Mouse (Mus musculus) right cerebral cortex, adult 2 months (tissue): ENCODE results near the gene Gsn.

ENCODE experiments used
- DNase-seq, 2 experiments: peaks; one replicate each; pipeline ENCODE4 v3.0.0; 2021 to 2022; ENCODE audit warnings: low spot score in 2 of 2

The Gsn gene

GRCm38 (mm10) chr2:35253751-35254150 lies 2.4 kb upstream of the Gsn start:
- DNase-seq = no peak

GRCm38 (mm10) chr2:35255004-35255403 lies 1.2 kb upstream of the Gsn start:
- DNase-seq = no peak

GRCm38 (mm10) chr2:35255462-35255861 lies 718 bp upstream of the Gsn start:
- DNase-seq = no peak

- DNase-seq = no peak
Observed at GRCm38 (mm10) chr2:35256932-35257331, 752 bp downstream of the Gsn start.

GRCm38 (mm10) chr2:35257886-35258285 lies 1.7 kb downstream of the Gsn start:
- DNase-seq = no peak

GRCm38 (mm10) chr2:35258590-35258989 lies 2.4 kb downstream of the Gsn start:
- no peak for DNase-seq

- no peak for DNase-seq
Observed at GRCm38 (mm10) chr2:35259338-35260080, 3.3 kb downstream of the Gsn start.

- no peak for DNase-seq
Observed at GRCm38 (mm10) chr2:35260291-35260690, 4.1 kb downstream of the Gsn start.

GRCm38 (mm10) chr2:35264095-35264494 lies 7.9 kb downstream of the Gsn start:
- DNase-seq = no peak

- peak; percentile 48 to 57 for DNase-seq
Observed at GRCm38 (mm10) chr2:35265296-35265695, 9.1 kb downstream of the Gsn start.

GRCm38 (mm10) chr2:35265775-35266174 lies 9.6 kb downstream of the Gsn start:
- DNase-seq = no peak

- no peak for DNase-seq
Observed at GRCm38 (mm10) chr2:35266251-35266905, 10.2 kb downstream of the Gsn start.

GRCm38 (mm10) chr2:35267156-35267875 lies 11.1 kb downstream of the Gsn start:
- no peak for DNase-seq

- DNase-seq = no peak
Observed at GRCm38 (mm10) chr2:35267876-35268566, 11.8 kb downstream of the Gsn start.

GRCm38 (mm10) chr2:35269136-35269535 lies 13.0 kb downstream of the Gsn start:
- DNase-seq = no peak

GRCm38 (mm10) chr2:35269716-35270260 lies 13.6 kb downstream of the Gsn start:
- no peak for DNase-seq

- DNase-seq = peak; percentile 66
Observed at GRCm38 (mm10) chr2:35270531-35270984, 14.4 kb downstream of the Gsn start.

GRCm38 (mm10) chr2:35271817-35272216 lies 15.6 kb downstream of the Gsn start:
- DNase-seq = peak; percentile 60 to 65

- no peak for DNase-seq
Observed at GRCm38 (mm10) chr2:35272881-35273280, 16.7 kb downstream of the Gsn start.

- DNase-seq = no peak
Observed at GRCm38 (mm10) chr2:35273536-35273935, 17.4 kb downstream of the Gsn start.

- DNase-seq = no peak
Observed at GRCm38 (mm10) chr2:35277686-35278085, 21.5 kb downstream of the Gsn start.
